Mouse (Mus musculus) NIH3T3 (cell line): Measurements from ENCODE around the gene Ppp1r9a.
A peak's percentile ranks its signal among the peaks of the same experiment; 100 is the strongest.
"Not testable (repeated sequence)": the region's sequence is repeated elsewhere in the genome, so short reads cannot be mapped to it uniquely, and the experiment has no call there.

Experiments
- DNase-seq: peaks from one replicate; pipeline ENCODE4 v3.0.0-alpha.2; 2012; ENCODE audit warnings: low read depth

Gene Ppp1r9a

GRCm38 (mm10) chr6:4902674-4903324 lies at the start of gene Ppp1r9a:
Gene Ppp1r9a, plus strand, starts transcription at chr6:4902917.
- DNase-seq, result no peak

GRCm38 (mm10) chr6:4855236-4855635 lies 47.5 kb upstream of the Ppp1r9a start:
- DNase-seq, result no peak

GRCm38 (mm10) chr6:4856919-4857318 lies 45.8 kb upstream of the Ppp1r9a start:
- DNase-seq, result no peak

- no peak for DNase-seq
Observed at GRCm38 (mm10) chr6:4884316-4884715, 18.4 kb upstream of the Ppp1r9a start.

GRCm38 (mm10) chr6:4889544-4889943 lies 13.2 kb upstream of the Ppp1r9a start:
- no peak for DNase-seq

GRCm38 (mm10) chr6:4892417-4892816 lies 10.3 kb upstream of the Ppp1r9a start:
- no peak for DNase-seq

GRCm38 (mm10) chr6:4893312-4893711 lies 9.4 kb upstream of the Ppp1r9a start:
- not testable (repeated sequence) for DNase-seq

DNA sequence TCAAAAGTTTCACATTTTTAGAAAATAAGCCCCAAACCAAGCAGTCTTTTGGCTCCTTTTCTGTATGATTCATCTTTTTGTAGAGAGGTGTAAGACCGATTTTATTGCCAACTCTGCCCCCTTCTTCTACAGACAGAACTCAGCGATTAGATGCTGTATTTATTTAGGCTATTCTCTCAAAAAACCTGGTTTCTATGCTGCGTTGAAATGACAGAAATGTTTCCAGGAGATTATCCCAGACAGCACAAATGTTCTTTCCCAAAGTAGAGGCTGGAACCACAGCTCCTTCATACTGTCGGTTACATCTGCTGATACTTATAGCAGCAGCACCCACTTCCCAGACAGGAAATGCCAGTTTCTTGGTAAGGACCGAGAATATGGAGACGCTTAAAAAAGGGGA lies 2.8 kb upstream of the Ppp1r9a start:
- DNase-seq, result no peak

GRCm38 (mm10) chr6:4903325-4904054 lies 773 bp downstream of the Ppp1r9a start:
- DNase-seq, result no peak

DNA sequence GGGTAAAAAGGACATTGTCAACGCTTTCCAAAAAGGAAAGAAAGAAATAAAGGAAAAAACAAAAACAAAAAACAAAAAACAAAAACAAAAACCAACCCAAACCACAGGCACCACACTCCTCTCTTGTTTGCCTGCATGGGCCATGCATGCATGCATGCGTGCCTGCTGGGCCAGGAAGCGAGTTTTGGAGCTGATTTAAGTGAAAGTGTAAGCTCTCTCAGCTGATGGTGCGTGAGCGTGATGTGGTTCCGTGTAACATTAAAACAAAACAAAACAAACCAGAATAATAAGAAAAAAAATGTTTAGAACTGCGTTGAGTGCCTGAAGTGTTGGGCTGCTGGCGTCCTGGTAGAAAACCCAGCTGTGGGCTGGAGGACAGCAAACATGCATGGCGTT lies 1.3 kb downstream of the Ppp1r9a start:
- no peak for DNase-seq

DNA sequence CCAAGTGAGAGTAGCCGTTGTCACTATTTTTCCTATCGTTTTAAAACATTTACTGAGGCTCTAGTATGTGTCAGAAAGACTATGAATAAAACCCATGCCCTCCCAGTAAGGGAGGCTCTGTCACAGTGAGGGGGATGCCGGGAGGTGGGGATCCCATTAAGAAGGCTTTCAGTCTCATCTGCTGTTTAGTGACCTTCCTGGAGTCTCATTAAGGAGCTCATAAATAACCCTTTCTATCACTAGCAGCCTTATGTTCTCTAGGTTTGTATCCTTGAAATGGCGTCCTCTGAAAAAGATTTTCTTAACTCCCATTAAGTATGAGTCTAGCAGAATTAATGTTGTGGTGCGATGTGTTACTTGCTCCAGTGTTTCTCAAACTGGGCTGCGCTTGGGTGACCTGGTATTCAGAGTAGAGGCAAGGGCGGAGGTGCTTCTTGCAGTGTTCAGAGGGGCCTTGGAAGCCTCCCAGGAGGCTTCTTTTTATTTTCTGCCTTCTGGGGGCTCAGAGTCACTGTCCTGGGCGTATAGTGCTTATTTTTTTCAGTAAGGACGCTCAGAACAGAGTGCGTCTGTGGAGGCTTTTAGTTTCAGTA lies 7.4 kb downstream of the Ppp1r9a start:
- no peak for DNase-seq

DNA sequence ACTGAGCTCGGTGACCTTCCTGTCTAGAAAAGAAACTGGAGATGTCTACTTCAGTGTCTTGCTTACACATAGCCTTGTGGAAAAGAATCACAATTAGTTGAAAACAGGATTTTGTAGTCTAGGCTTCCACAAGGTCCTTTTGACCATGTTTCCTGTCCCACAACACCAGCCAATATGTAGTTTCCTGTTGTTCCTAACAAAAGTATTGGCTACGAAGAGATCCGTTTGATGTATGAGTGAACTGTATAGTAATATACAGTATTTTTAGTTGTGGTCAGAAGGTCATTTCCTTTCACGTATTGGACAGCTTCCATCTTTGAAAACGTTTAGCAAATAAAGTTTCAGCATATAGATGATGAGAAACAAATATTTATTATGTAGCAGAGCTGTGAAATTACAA lies 15.8 kb downstream of the Ppp1r9a start:
- no peak for DNase-seq

GRCm38 (mm10) chr6:4923791-4924190 lies 21.1 kb downstream of the Ppp1r9a start:
- not testable (repeated sequence) for DNase-seq

DNA sequence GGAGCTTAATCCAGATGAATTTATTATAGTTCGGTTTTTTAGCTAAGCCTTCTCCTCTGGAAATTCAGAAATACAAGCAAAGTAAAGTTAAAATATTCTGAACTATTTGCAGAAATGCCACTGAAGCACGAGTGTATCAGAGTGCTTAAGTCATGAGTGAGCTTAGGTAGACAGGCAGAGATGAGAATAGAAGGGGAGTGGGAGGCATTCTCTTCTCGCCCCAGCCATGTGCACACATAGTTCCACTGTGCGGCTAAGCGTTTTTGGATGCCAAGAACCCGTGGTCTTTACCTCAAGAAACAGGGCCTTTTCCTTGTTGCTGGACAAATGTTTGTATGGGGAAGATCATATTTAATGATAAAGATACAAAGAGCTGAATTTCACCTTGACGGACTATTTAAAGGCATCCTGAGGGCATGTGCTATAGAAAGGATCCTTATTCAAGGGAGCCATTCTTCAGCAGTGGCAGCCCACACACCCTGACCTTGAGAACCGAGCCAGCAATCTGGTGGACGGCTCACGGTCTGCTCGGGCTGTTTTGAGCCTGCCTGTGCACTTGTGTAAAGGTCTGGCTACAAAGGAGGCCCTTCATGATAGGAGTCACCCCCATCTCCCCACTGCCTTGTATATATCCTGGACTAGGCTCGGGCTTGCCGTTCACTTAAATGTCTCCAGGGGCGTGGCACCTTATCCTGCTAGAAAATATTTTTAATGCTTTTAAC lies 23.4 kb downstream of the Ppp1r9a start:
- DNase-seq, result no peak

- no peak for DNase-seq
Observed at GRCm38 (mm10) chr6:4930321-4930720, 27.6 kb downstream of the Ppp1r9a start.

DNA sequence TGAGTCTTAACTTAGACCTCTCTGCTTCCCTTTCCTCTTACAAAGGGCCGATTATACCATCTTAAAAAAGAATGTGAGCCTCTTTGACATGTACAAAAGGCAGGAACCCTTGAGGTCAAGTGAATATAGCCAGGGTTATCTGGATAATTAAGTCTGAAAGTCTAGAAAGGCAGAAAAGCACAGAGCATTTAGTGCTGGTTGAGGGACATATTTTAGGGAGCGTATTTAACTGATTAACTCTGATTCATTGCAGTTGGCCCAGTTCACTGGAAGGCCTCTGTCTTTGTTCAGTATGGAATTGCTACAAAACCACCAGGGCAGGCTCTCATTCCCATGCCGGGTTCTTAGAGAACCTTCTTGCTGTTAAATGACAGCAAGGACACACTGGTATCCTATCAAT lies 36.2 kb downstream of the Ppp1r9a start:
- DNase-seq, result peak; percentile 42

DNA sequence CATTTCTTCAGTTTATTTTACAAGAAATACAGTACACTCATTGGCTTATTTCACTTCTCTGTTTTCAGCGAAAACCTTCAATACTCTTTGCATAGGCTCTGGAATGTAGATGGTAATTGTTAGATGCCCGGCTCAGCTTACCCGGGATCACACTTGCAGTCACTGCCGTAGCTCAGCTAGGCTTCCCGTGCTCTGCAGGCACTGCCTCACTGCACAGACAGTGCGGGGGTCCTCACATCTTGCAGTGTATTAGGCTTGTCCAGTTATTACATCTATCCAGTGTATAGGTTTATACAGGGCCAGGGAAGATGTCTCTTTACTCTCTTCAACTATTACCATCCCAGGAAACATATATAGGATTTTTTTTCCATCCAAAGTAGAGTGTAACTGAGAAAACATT lies 37.4 kb downstream of the Ppp1r9a start:
- no peak for DNase-seq

GRCm38 (mm10) chr6:4940639-4941038 lies 37.9 kb downstream of the Ppp1r9a start:
- no peak for DNase-seq

- no peak for DNase-seq
Observed at GRCm38 (mm10) chr6:4943821-4944220, 41.1 kb downstream of the Ppp1r9a start.

GRCm38 (mm10) chr6:4948056-4948455 lies 45.3 kb downstream of the Ppp1r9a start:
- no peak for DNase-seq

DNA sequence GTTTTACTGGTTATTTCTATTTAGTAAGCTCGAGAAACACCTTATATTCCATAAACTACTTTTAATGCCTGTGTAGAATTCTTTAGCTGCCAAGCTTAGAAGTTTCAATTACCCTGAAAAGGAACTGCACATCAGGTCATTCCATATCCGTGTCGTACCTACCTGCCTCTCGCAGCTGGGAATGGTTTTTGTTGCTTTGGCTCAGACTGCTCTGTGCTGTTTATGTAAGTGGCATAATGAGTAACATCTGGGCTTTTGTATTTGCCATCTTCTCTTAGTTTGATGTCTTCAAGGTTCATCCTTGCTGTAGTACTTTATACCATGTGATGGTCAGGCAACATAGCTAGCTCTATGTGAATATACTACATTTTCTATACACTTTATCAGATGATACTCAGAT lies 47.0 kb downstream of the Ppp1r9a start:
- no peak for DNase-seq

- no peak for DNase-seq
Observed at GRCm38 (mm10) chr6:4953028-4953719, 50.5 kb downstream of the Ppp1r9a start.
